In the genomic region with DNA sequence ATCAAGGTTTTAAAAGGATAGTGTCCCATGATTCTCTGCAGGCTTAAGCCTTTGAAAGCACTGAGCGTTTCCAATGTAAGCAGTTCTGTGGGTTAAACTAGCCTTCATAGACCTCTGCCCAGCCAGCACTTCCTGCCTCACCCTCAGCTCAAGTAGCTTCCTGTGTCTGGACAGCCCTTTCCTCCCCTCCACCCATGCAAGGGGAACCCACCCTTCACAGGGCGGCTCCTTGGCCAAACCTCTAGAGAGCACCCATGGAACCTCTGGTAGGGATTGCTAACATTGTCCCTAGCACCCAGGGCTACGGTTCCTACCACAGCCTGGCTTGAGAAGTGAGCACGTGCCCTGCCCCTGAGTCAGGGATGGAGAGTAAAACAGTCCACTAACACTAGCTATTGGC, we compare ENCODE assay signal across 10 mouse cellular contexts. TPM values are rescaled to one million over a fixed set of nuclear protein-coding genes. Genes with fewer than 3 reads are reported as not detected.
DNase-seq lines count a peak whose midpoint lies in the region; ATAC-seq and TF ChIP-seq lines count a peak whose summit lies in the region.
"Had no signal": no experiment of that assay in that cellular context is flagged by ENCODE, and none has a peak within 500 bp of the region (broad histone marks: within the 10 kb centered on the region; RNA-seq: fewer than 3 reads in every experiment).

No protein-coding gene starts in this region.

- peak; percentile 2 to 5 for DNase-seq in spleen, postnatal 36 days (ENCODE audit: low spot score in 2 of 2)
- no peak for DNase-seq in spleen, postnatal 4 days (ENCODE audit: low spot score in 2 of 2)
- DNase-seq in kidney, postnatal 0 days (ENCODE audit: low spot score) = peak; percentile 50
- DNase-seq in urinary bladder, adult 18-20 months (ENCODE audit: low spot score in 2 of 2) = no peak
- DNase-seq in right cerebral cortex, adult 2 months (ENCODE audit: low spot score in 2 of 2) = no peak
- no peak for DNase-seq in urinary bladder, adult 2 months (ENCODE audit: low spot score)
- DNase-seq: adrenal gland, postnatal 10 days; gastrocnemius, postnatal 14 days had no signal

- H3K4me3 ChIP-seq in heart, embryonic 13.5 days = no peak overlapping the region
- no peak overlapping the region for H3K4me3 ChIP-seq in kidney, postnatal 0 days (replicated peaks; ENCODE audit: low read depth, low read length)

- WGBS in heart, embryonic 13.5 days = 56% methylated on average over 4 of the region's 4 CpGs
- WGBS in kidney, postnatal 0 days = 60% methylated on average over 4 of the region's 4 CpGs

- no peak overlapping the region for H3K9ac ChIP-seq in heart, embryonic 13.5 days
- H3K9ac ChIP-seq in kidney, postnatal 0 days (ENCODE audit: low read depth, low read length) = no peak overlapping the region

- peaks cover 11% of the 10 kb centered on the region for H3K4me1 ChIP-seq in heart, embryonic 13.5 days
- no peaks in the 10 kb centered on the region; the same call in 1 of the 2 replicates for H3K4me1 ChIP-seq in kidney, postnatal 0 days (replicated peaks; ENCODE audit: insufficient read depth, low read length)

- no peaks in the 10 kb centered on the region for H3K36me3 ChIP-seq in heart, embryonic 13.5 days
- no peaks in the 10 kb centered on the region for H3K36me3 ChIP-seq in kidney, postnatal 0 days (ENCODE audit: insufficient read depth, low read length)

- H3K27ac ChIP-seq in heart, embryonic 13.5 days (replicated peaks) = peak overlapping the region; percentile 8; the same call in 1 of the 2 replicates
- 0 out of 2 replicates have a peak overlapping the region, but pooled peaks have one; percentile 19 for H3K27ac ChIP-seq in kidney, postnatal 0 days

- H3K4me2 ChIP-seq in heart, embryonic 13.5 days = no peak overlapping the region
- H3K4me2 ChIP-seq in kidney, postnatal 0 days (ENCODE audit: low read length) = no peak overlapping the region

- H3K9me3 ChIP-seq in heart, embryonic 13.5 days = no peaks in the 10 kb centered on the region
- H3K9me3 ChIP-seq in kidney, postnatal 0 days (replicated peaks; ENCODE audit: low read length) = no peaks in the 10 kb centered on the region

- ATAC-seq in heart, embryonic 13.5 days (ENCODE audit: extremely low read depth, insufficient number of reproducible peaks, low FRiP score, low TSS enrichment) = no peak; the same call in 1 of the 2 replicates
- ATAC-seq in kidney, postnatal 0 days (replicated peaks; ENCODE audit: low FRiP score, low read depth) = no peak
- ATAC-seq in erythroblast, adult 5-6 weeks (replicated peaks; ENCODE audit: low FRiP score, poor library complexity, severe bottlenecking) = no peak

- no peaks in the 10 kb centered on the region for H3K27me3 ChIP-seq in heart, embryonic 13.5 days (replicated peaks)
- H3K27me3 ChIP-seq in kidney, postnatal 0 days (ENCODE audit: insufficient read depth, low read length) = no peaks in the 10 kb centered on the region

- no peak for TF ChIP-seq CTCF in kidney, postnatal 0 days (IDR thresholded peaks at IDR 0.05; ENCODE audit: low read depth)

RNA-seq across cellular contexts. Expression of a gene that starts 23.9 kb away (rescaled TPM):
- 4.9 and 5.5 TPM in 2 replicates for polyA plus RNA-seq in heart, embryonic 13.5 days (2015; fragmentation: Nextera tagmentation; extraction: Ambion mirVana)
- polyA plus RNA-seq in kidney, postnatal 0 days (2015; fragmentation: Nextera tagmentation; extraction: Ambion mirVana) = 6.5 and 7.0 TPM in 2 replicates
- total RNA-seq in erythroblast, adult 5-6 weeks (2015; ENCODE audit: low replicate concordance) = not detected in 2 replicates
- not detected in 2 replicates for total RNA-seq in erythroblast, adult 5-6 weeks (2017; ENCODE audit: low replicate concordance)
- 1.6 and 2.6 TPM in 2 replicates for polyA plus RNA-seq in urinary bladder, adult 2 months (2012; rRNA removed)

Comparison
In these comparisons a context has a peak if more than half of its experiments do, and no peak if none do; other contexts are left out.
1. DNase-seq: peak in spleen, postnatal 36 days (2 of 2) and kidney, postnatal 0 days (single experiment); none in spleen, postnatal 4 days (0 of 2), urinary bladder, adult 18-20 months (0 of 2), right cerebral cortex, adult 2 months (0 of 2) and urinary bladder, adult 2 months (single experiment).